Mouse (Mus musculus) midbrain, embryonic 12.5 days (tissue): ENCODE measurements around the gene Gm7138. TPM values are rescaled to one million over a fixed set of nuclear protein-coding genes. Genes with fewer than 3 reads are reported as not detected.
"Not testable (repeated sequence)": the region's sequence is repeated elsewhere in the genome, so short reads cannot be mapped to it uniquely, and the experiment has no call there.

Experiments
- ATAC-seq: fragments of 200-750 bp; cut with Nextera tagmentation; 2 replicates; pipeline ENCODE4 v1.8.0; 2017; ENCODE audit warnings: low read depth, moderate TSS enrichment, moderate library complexity; ENCODE audit not compliant: low FRiP score
- H3K27ac ChIP-seq: fragments of 300-500 bp; sonication (generic); replicated peaks from 2 replicates; pipeline ENCODE4 v1.5.1; 2016; ENCODE audit warnings: mild to moderate bottlenecking
- H3K27me3 ChIP-seq: fragments of 300-500 bp; sonication (generic); 2 replicates; pipeline ENCODE4 v1.6.1; 2016; ENCODE audit warnings: mild to moderate bottlenecking
- H3K36me3 ChIP-seq: fragments of 300-500 bp; sonication (generic); 2 replicates; pipeline ENCODE4 v1.6.1; 2016
- H3K4me1 ChIP-seq: fragments of 300-500 bp; sonication (generic); 2 replicates; pipeline ENCODE4 v1.6.1; 2016
- H3K4me2 ChIP-seq: fragments of 300-500 bp; sonication (generic); replicated peaks from 2 replicates; pipeline ENCODE4 v1.6.1; 2016; ENCODE audit warnings: mild to moderate bottlenecking, moderate library complexity
- H3K4me3 ChIP-seq: fragments of 300-500 bp; sonication (generic); 2 replicates; pipeline ENCODE4 v1.5.1; 2016; ENCODE audit warnings: mild to moderate bottlenecking
- H3K9ac ChIP-seq: fragments of 300-500 bp; sonication (generic); replicated peaks from 2 replicates; pipeline ENCODE4 v1.6.1; 2016; ENCODE audit warnings: mild to moderate bottlenecking, moderate library complexity
- H3K9me3 ChIP-seq: fragments of 300-500 bp; sonication (generic); 2 replicates; pipeline ENCODE4 v1.6.1; 2016; ENCODE audit warnings: mild to moderate bottlenecking
- WGBS: fragments of 180-500 bp; shearing (Covaris S2); methylation state at CpG from one replicate; pipeline ENCODE4 v1.1.7; 2016; 5-methylcytosine and 5-hydroxymethylcytosine counted together
- polyA plus RNA-seq: library from polyadenylated mRNA; unstranded; fragments of >200 nt; fragmentation: Nextera tagmentation; extraction: Ambion mirVana; gene quantifications from 2 replicates; pipeline ENCODE4 v1.2.1, GENCODE M21; 2016

Gm7138 gene
- polyA plus RNA-seq, 1 experiment from 2014 or later = not detected

DNA sequence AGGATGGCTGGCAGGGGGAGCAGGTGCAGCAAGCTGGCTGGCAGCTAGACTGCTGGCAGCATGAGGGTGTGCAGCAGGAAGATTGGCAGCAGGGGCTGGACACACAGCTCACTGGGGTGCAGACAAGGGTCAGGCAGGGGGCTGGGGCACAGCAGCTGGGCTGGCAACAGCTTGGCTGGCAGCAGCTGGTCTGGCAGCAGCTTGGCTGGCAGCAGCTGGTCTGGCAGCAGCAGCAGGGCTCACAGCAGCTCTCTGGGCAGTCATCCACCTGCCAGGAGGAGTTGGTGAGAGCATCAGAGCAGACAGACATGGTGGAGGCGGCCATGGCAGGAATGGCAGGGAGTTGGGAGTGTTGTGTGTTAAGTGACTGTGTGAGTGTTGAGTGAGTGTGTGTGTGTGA is 11.1 kb upstream of the Gm7138 start, which contains the start of gene Gm7137:
TSS of gene Gm7137 (minus strand) at position 325 of the 400 bp plus-strand sequence.
- H3K9me3 ChIP-seq, H3K9ac ChIP-seq, H3K4me2 ChIP-seq, H3K27me3 ChIP-seq, H3K4me1 ChIP-seq, H3K27ac ChIP-seq, ATAC-seq, H3K36me3 ChIP-seq, H3K4me3 ChIP-seq: not testable (repeated sequence)
- 63% methylated on average over 1 of the region's 1 CpGs for WGBS

DNA sequence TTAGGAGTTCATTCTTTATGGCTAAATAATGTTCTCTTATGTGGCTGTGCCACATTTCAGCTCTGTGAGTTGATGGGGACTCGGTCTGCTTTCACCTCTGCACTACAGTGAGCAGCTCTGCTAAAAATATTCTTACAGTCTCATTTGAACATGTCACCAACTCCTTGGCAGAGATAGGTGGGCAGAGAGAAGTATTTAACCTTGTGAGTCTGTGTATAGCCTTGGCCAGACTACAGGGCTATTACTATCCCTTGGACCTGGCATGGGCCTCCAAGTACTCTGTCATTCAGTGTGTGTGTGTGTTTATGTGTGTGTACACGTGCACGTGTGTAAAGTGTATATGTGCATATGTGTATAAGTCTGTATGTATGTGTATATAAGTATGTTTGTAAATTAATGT is 6.7 kb upstream of the Gm7138 start:
- WGBS = 87% methylated on average over 3 of the region's 3 CpGs
- H3K36me3 ChIP-seq, ATAC-seq: not testable (repeated sequence)

GRCm38 (mm10) chr10:77782442-77782841 is 5.7 kb upstream of the Gm7138 start, which contains the start of gene Gm3250:
TSS of gene Gm3250 (minus strand) at chr10:77782542.
- not testable (repeated sequence) for H3K27ac ChIP-seq, H3K4me2 ChIP-seq, H3K4me3 ChIP-seq, H3K4me1 ChIP-seq, H3K9me3 ChIP-seq, H3K27me3 ChIP-seq, ATAC-seq, H3K9ac ChIP-seq, H3K36me3 ChIP-seq
- 38% methylated on average over 1 of the region's 1 CpGs for WGBS

More for the DNA sequence above, 6.7 kb upstream of the Gm7138 start:
- H3K4me1 ChIP-seq, H3K9ac ChIP-seq, H3K4me3 ChIP-seq, H3K4me2 ChIP-seq, H3K27ac ChIP-seq, H3K27me3 ChIP-seq, H3K9me3 ChIP-seq: not testable (repeated sequence)

- not testable (repeated sequence) for H3K4me3 ChIP-seq, H3K4me2 ChIP-seq, H3K9ac ChIP-seq, H3K36me3 ChIP-seq, H3K27me3 ChIP-seq, H3K9me3 ChIP-seq, ATAC-seq, H3K4me1 ChIP-seq, H3K27ac ChIP-seq
- 86% methylated on average over 2 of the region's 3 CpGs for WGBS
These were observed 4.6 kb downstream of the Gm7138 start for GRCm38 (mm10) chr10:77772142-77772541.

DNA sequence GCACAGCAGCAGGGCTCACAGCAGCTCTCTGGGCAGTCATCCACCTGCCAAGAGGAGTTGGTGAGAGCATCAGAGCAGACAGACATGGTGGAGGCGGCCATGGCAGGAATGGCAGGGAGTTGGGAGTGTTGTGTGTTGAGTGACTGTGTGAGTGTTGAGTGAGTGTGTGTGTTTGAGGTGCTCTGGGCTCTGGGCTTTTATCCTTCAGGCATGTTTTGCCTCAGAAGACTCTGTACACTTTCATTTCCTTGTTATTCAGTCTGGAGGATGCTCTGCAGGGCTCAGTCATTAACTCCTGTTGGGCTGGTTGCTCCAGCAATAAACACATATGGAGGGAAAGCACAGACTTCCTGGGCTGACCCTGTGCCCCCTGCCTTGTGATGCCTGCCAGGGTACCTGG is 5.5 kb downstream of the Gm7138 start, which contains the start of gene Gm3238:
TSS of gene Gm3238 (minus strand) at position 101 of the 400 bp plus-strand sequence.
- H3K9ac ChIP-seq, H3K9me3 ChIP-seq, H3K4me1 ChIP-seq, ATAC-seq, H3K27me3 ChIP-seq, H3K4me2 ChIP-seq, H3K27ac ChIP-seq, H3K4me3 ChIP-seq, H3K36me3 ChIP-seq: not testable (repeated sequence)
- 100% methylated on average over 1 of the region's 1 CpGs for WGBS

DNA sequence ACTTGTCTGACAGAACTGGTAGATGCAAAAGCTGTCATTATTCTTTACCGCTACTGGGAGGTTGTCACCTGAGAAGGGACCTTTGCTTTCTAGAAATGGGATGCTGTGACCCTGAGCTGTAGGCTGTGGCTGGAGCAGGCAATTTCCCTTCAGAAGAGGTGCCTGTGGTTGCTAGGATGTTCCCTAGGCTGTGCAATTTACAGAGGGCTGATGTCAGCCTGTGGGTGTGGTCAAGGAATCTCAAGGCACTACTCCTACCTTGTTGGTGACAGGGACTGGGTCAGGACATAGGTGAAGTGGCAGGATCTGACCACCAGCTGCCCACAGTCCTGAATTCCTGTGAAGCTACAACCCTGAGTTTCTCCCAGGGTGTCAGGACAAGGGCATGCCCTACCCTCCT is 7.0 kb downstream of the Gm7138 start:
- Histone ChIP-seq H3K9ac (no peak overlapping the region), H3K4me1 (no peaks in the 10 kb centered on the region), H3K9me3 (no peaks in the 10 kb centered on the region), H3K4me2 (no peak overlapping the region), H3K27me3 (no peaks in the 10 kb centered on the region), H3K36me3 (no peaks in the 10 kb centered on the region), H3K4me3 (no peak overlapping the region), H3K27ac (no peak overlapping the region)
- 97% methylated on average over 1 of the region's 1 CpGs for WGBS
- no peak for ATAC-seq

GRCm38 (mm10) chr10:77759582-77759981 is 17.2 kb downstream of the Gm7138 start, which contains the start of gene Gm3233:
TSS of gene Gm3233 (minus strand) at chr10:77759682.
- not testable (repeated sequence) for ATAC-seq, H3K27me3 ChIP-seq, H3K36me3 ChIP-seq, H3K27ac ChIP-seq, H3K4me2 ChIP-seq, H3K4me3 ChIP-seq, H3K4me1 ChIP-seq, H3K9me3 ChIP-seq, H3K9ac ChIP-seq
- no CpG with 5 or more reads among the region's 1 CpGs for WGBS

DNA sequence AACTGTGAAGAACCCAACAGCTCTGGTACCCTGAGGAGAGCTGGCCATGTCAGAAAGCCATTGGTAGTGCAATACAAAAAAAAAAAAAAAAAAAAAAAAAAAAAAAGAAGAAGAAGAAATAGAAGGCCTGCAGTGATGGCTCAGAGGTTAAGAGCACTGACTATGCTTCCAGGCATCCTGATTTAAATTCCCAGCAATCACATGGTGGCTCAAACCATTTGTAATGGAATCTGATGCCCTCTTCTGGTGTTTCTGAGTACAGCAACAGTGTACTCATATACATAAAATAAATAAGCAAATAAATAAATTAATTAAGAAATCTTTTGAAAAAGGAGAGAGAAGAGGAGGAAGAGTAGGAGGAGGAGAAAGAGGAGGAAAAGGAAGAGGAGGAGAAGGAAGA is 23.3 kb downstream of the Gm7138 start:
- Histone ChIP-seq H3K4me2 (no peak overlapping the region), H3K4me3 (no peak overlapping the region), H3K36me3 (no peaks in the 10 kb centered on the region), H3K9ac (no peak overlapping the region), H3K9me3 (no peaks in the 10 kb centered on the region), H3K4me1 (no peaks in the 10 kb centered on the region), H3K27ac (no peak overlapping the region), H3K27me3 (no peaks in the 10 kb centered on the region)
- no peak for ATAC-seq

- H3K36me3 ChIP-seq, H3K27ac ChIP-seq, H3K4me2 ChIP-seq, H3K27me3 ChIP-seq, ATAC-seq, H3K9ac ChIP-seq, H3K4me1 ChIP-seq, H3K4me3 ChIP-seq, H3K9me3 ChIP-seq: not testable (repeated sequence)
- WGBS = 65% methylated on average over 3 of the region's 3 CpGs
These were observed 24.4 kb downstream of the Gm7138 start for GRCm38 (mm10) chr10:77752312-77752711.

GRCm38 (mm10) chr10:77751254-77751653 is 25.5 kb downstream of the Gm7138 start, which contains the start of gene Gm9736:
TSS of gene Gm9736 (minus strand) at chr10:77751354.
- H3K4me2 ChIP-seq, H3K9me3 ChIP-seq, H3K4me3 ChIP-seq, H3K27ac ChIP-seq, H3K36me3 ChIP-seq, H3K4me1 ChIP-seq, H3K27me3 ChIP-seq, ATAC-seq, H3K9ac ChIP-seq: not testable (repeated sequence)
- WGBS = 85% methylated on average over 1 of the region's 1 CpGs

DNA sequence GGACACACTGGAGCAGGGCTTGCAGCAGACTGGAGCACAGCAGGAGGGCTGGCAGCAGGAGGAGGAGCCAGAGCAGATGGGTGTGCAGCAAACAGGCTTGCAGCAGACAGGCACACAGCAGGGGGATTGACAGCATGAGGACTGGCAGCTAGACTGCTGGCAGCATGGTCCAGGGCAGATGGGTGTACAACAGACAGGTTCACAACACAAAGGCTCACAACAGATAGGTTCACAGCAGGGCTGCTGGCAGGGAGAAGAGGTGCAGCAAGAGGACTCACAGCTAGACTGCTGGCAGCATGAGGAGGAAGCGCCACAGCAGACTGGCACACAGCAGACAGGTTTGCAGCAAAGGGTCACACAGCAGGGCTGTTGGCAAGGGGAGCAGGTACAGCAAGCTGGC is 26.1 kb downstream of the Gm7138 start:
- whole genome bisulfite sequencing = 74% methylated on average over 1 of the region's 1 CpGs
- not testable (repeated sequence) for H3K4me2 ChIP-seq, H3K9ac ChIP-seq, H3K27ac ChIP-seq, H3K9me3 ChIP-seq, H3K4me3 ChIP-seq, H3K4me1 ChIP-seq, H3K27me3 ChIP-seq, ATAC-seq, H3K36me3 ChIP-seq

- not testable (repeated sequence) for H3K4me1 ChIP-seq, H3K27me3 ChIP-seq, H3K36me3 ChIP-seq, H3K9ac ChIP-seq, ATAC-seq, H3K9me3 ChIP-seq, H3K4me2 ChIP-seq, H3K4me3 ChIP-seq
- H3K27ac ChIP-seq = peak within 1 kb of the TSS; percentile 25; the same call in 1 of the 2 replicates
- WGBS = 52% methylated on average over 4 of the region's 5 CpGs
These were observed 34.6 kb downstream of the Gm7138 start, which contains the start of gene Gm18596 for GRCm38 (mm10) chr10:77741924-77742688. TSS of gene Gm18596 (minus strand) at chr10:77742638.
